Mouse (Mus musculus) cerebellum, adult 9-11 months (tissue): ENCODE data around the gene Arhgap24.

Experiments used
- DNase-seq: peaks from one replicate; pipeline ENCODE4 v3.0.0; 2022

The Arhgap24 gene

DNA sequence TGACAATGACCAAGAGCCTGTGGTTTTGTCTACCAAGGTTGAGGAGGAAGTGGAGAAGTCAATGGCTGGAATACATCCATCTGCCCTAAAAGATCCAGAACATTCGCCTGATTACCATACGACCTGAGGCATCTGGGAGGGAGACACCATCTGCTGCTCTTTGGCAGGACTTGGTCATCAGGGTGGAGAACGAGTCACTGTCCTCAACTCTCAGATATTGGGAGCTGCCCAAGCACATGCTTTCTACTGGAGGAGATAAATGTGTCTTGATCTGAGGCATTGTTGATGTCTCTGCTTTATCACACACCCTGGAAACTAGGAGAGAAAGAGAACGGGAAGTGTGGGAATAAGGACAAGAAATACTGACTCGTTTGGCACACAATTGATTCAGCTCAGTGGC lies 206.5 kb downstream of the Arhgap24 start:
- DNase-seq: peak; percentile 76

DNA sequence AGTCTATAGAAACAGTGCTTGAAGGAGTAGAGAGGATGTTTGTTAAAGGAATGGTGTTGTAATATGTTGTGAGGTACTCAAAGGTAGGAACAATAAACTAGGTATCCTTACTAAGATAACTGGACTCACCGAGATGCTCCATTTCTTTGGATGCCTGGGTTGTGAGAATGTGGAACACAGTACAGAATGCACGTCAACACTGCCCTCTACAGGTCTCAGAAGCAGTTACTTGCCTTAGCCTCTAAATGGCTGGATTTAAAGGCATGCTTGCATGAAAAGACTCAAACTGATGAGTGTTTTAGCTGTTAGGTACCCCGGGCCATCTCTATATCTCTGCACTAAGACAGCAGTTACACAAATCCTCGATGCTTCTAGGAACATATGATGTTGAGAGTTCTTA lies 211.3 kb downstream of the Arhgap24 start:
- DNase-seq: peak; percentile 37

DNA sequence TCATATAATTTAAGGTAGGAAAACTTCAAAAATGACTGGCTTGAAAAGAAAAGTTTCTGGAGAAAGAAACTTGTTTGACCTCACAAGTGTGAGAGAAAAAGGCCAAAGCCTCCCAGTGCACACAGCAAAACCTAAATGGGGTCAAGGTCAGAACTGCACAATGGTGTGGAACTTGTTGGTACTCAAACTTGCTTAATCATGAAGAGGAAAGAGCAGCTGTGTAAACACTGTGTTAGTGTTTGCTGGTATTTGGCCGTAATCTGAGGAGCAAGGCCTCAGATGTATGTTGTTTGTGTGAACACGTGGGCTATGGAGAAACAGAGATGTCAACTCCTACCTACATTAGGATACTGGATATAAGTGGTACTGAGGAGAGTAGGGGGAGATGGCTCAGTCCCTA lies 212.0 kb downstream of the Arhgap24 start:
- DNase-seq: no peak

DNA sequence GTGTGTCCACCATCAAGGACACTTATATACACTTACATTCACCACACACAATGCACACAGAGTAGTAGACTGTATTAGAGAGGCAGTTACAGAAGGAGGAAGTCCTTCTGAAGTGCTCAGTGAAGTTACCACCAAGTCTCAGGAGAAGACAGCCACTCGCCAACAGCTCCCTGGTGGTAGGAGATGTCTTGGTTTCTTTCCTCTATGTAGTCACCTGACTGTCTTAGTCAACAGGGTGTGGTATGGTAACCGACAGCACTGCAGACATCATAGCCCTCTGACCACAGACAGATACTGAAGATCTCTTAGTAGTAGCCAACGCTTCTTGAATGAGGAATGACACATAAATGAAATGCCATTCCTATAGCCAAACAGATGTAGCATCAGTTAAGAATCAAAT lies 212.7 kb downstream of the Arhgap24 start:
- no peak for DNase-seq

DNA sequence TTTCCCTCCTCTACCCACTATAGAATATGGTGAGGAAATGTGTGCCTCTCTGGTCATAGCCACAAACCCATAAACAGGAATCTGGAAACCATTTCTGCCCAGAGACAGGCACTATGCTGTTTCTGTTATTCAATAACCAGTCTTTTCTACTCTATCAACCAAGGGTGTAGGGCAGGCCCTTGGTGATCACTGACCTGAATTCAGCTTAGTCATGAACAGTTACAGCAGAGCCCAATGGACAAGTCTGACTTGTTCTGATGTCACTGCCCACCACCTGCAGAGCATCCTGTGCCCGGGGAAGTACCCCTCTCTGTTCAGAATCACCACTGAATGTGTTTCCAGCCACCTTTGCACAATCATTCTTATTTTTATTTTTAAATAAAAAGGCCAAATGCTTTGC lies 216.6 kb downstream of the Arhgap24 start:
- no peak for DNase-seq

DNA sequence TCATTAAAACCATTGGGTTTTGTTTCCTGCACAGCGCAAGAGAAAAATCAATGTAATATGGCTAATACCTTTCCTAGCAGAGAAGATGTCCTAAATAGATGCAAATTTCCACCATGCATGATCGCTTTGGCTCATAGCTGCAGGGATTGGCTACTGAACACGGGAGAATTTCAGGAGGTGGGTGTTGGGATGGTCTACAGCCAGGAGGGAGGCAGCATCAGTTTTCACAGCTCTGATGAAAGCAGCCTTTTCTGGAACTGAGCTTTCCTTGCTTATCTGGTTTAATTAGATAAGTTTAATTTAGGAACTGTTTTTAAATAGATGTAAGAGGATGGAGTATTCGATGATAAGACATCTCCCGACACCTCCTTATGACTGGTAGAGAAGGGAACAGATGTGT lies 217.2 kb downstream of the Arhgap24 start:
- DNase-seq: no peak

DNA sequence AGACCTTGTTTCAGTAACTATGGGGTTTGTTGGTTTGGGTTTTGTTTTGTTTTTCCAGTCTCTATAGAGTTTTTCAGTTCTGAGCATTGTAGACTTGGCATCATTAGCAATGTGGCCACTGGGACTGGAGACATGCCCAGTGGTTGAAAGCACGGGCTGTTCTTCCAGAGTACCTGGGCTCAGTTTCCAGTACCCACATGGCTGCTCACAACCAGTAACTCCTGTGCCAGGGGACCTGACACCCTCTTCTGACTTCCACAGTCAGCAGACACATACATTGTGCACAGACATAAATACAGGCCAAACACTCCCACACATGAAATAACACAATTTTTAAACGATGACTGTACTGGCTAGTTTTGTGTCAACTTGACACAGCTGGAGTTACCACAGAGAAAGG lies 217.7 kb downstream of the Arhgap24 start:
- no peak for DNase-seq

DNA sequence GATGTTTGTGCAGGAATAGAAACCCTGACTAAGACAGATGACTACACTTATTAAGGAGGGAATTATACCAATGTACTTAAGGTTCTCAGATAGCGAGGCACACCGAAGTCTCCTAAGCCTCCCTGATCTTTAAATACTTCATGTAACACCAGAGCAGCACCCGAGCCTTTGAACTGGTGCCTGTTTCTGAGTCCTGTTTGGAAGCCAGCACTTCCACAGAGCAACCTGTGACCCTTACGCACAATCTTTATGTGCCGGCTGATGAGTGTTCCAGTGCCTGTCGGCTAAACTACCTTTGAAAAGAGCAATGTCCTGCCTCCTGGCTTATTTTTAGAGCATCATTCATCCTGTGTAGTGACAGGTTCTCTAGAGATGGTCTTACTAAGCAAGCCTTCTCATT lies 221.4 kb downstream of the Arhgap24 start:
- no peak for DNase-seq

DNA sequence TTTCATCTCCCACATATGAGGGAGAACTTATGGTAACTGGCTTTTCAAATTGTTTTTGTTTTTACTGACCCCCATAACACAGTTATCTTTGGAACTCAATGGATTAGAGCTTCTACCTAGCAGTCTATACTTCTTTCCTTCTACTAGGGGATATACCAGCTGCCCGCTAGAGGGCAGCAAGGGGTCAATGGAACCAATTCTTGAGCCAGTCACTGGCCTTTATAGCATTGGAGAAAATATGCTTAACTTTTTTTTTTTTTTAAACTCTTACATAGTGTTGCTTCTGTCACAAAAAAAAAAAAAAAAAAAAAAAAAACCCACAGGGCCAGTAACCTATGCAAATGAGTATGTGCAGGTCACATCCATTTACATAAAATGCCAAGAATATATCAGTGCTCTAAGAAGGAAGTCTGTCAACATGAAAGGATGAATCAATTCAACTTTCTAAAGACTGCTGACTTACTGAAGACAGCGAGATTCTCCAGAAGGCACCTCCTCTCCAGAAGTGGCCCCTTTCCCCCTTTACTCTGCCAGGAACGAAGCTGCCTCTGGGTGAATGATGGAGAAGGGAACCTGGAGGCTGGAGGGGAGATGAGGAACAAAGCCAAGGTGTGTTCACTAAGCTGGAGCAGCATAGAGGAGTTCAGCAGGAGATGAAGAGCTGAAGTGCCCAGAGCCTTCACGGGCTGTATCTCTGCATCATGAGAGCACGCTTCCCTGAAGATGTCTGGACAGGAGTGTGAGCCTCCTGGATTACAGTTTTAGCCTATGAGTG lies 222.3 kb downstream of the Arhgap24 start:
- DNase-seq: peak; percentile 21

DNA sequence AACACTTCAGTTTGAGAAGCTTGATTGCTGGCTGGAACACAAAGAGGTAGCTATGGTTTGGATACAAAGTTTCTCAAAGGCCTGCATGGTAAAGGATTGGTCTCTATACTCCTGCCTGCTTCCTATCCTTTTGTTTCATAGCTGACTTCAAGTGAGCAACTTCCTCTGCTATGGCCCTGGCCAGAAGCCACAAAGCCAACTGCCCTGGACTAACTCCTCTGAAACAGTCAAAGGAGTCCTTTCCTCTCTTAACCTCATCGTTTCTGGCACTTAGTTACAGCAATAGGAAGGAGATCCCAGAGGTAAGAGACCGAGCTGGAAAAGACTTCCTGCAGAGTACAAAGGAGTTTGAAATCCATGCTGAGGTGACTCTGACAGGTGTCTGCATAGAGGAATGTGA lies 224.0 kb downstream of the Arhgap24 start:
- no peak for DNase-seq

DNA sequence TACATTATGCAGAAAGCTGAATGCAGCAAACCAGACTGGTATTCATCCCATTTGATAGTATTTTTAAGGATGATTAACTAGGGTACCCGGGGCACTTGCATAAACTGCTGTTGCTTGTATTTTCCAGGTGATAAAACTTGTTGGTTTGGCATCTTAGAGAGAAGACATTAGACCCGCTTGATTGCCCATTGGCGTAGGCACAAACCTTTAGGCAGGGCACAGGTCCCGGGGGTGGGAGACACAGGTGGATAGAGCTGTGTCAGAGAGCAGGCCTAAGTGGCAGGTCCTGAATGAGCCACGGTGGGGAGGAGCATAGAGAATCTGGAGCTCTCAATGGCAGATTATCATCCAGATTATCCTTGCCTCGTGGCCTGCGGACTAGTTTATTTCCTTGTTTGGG lies 229.1 kb downstream of the Arhgap24 start:
- DNase-seq: no peak

DNA sequence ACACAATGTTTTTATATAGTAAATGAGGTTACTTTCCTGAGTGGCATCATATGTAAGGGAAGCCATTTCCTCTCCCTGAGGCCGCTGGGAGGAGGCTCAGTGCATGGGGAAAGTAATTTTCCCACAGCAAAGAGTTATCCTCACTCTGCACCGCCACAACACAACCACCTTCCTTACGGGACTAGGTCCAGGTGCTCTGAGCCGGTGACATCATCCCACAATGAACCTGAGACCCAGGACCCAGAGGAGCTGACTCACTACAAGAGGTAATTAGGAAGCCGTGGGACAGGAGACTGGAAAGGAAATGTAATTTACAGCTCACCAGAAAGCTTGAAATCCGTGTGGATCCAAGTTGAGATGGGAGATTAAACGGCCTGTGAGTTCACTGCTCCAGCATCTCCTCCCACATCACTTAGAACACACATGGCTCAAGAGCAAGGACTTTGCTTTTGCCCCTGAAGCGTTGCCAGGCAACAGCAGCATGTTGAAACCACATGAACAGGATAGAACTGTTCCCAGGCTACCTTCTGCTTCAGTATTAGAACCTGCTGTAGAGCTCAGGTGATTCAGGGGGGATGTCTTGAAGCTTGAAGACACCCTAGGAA lies 238.3 kb downstream of the Arhgap24 start:
- no peak for DNase-seq

DNA sequence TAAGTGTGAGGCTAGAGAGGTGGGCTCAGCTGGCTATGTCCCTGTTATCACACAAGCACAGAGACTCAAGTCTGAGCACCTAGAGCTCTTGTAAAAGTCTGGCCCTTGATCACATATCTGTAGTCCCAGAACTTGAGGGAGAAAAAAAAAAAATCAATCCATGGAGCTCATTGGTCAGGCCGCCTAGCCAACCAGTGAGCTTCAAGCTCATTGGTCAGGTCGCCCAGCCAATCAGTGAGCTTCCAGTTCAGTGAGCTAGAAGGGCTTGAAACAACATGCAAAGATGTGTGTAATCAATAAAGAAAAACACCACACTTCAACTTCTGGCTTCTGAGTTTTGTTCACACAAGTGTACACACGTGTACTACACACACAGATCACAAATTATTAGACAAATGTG lies 242.4 kb downstream of the Arhgap24 start:
- DNase-seq: no peak

DNA sequence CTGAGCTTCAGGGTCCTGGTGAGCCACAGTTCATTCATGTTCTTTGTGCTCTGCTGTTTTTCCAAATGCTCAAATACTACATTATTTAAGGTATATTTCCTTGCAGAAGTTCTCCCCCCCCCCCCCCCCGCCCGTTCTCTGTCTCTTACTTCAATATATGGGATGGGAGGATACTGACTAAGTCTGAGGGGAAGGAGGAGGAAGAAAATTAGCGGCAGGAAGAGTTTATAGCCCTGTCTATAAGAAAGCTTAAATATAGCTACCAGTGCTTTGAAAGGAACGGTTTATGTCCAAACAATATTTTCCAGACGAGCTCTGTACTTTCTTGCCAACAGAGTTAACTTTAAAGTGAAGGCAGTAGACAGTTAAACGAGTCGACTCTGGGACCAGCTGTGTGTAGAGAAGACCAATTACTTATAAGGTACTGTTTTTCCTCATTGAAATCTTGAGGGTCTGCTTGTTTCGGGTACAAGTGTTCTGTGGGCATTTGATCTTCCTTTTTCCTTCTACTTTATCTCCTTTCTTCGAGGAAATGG lies 243.7 kb downstream of the Arhgap24 start:
- DNase-seq: no peak

DNA sequence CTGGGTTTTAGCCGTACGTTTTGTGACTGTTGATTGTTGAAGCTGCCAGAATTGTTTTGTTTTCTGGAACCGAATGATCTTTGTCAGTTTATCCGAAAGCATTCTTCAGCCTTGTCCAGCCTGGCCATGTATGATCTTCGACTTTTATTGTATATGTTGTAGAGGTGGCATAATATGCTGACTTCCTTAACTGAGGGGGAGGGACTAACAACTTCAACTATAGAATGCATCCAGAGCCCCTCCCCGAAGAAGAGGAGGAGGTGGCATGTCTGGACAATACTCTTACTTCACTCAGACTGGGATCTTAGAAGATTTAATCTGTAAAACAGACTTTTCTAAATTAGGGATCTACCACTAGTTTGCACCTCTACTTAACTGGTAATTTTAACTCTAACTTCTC lies 244.2 kb downstream of the Arhgap24 start:
- DNase-seq: no peak

DNA sequence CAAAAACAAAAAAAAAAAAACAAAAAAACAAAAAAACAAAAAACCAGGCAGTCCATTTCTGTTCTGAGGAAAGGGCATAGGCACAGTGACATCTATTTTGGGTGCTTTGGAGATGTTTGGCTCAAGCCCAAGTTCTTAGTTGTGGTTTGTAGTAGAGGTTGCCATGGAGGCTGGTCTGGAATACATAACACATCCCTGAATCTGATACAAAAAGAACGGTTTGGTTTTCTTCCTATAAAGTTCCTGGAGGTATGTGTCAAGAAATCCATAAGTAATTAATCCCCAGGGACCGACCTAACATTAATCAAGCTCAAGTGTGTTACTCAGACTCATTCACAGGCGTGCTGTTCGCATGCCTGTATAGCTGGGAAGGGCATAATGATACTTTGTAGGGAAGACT lies 245.8 kb downstream of the Arhgap24 start:
- no peak for DNase-seq

DNA sequence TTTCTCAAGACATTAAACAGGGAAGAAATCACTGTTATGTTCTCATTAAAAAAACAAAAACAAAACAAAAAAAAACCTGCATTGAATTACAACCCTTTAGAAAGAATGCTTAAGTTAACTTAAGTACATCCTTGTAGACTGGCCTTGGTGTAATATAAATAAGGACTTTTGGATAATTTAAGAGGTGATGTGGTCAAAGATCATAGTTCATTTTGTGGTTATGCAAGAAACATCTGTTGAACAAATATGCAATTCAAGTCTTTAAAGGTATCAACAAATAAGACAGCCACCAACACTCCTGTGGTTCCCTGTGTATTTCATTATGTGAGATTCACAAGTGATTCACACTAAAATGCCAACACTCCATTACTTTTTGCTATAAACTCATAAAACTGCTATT lies 247.3 kb downstream of the Arhgap24 start:
- DNase-seq: no peak

DNA sequence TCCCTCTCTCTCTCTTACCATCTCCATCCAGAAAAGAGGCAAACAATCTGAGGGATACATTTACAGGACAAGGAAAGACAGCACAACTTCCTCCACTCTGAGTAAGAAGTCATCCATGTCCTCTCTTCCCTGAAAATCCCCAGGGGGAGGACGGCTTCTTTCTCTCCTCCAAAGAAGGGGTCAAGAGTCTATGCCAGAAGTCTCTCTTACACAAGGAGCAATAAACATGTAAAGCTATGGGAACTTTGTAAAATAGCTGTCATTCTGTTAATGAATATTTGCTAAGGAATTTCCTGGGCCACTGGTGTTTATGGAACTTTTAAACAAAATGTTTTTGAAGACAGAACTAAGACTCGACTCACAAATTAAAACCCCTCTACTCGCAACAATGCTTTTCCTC lies 248.3 kb downstream of the Arhgap24 start:
- no peak for DNase-seq

DNA sequence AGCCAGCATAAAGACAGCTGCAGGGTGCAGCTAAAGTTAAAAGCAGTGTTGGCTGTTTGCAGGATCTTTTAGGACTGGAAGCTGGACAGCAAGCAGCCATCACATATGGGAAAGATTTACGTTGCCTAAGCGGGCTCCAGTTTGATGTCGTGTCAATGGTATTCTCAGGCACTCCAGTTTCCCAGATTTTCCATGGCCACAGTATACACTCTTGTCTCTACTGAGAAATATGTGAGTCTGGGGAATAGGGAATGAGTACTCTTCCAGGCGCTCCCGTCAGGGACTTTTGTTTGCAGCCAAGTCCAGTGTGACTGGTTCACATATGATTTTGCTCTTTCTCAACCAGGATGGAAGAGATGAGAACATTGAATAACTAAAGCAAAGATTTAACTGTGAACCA lies 254.9 kb downstream of the Arhgap24 start:
- DNase-seq: no peak

DNA sequence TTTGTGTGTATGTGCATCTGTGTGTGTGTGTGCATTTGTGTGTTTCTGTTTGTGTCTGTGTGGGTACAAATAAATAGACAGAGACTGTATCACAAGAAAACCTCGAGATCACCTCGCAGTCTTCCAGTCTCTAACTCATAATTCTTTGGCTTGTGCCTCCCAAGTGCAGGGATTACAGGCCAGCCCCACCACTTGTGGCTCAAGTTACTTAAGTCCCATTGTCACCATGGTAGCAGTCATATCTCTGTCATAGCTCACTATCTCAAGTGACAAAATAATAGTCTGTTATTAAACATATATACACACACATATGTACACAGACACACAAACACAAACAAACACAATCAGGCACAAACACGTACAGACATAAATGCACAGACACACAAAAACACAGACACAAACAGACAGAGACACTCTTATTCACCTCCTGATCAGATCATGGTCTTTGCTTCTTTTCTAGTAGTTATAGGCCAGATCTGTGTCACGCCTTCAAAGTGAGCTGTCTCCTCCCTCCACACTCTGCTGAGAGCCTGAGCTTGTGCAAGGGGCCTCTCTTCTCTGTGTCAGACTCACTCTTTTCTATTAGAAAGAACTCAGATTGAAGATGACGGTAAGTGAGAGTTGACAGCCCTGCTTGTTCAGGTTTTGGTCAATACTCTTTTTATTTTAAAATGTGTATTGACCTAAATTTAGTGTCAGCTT lies 261.5 kb downstream of the Arhgap24 start:
- no peak for DNase-seq

DNA sequence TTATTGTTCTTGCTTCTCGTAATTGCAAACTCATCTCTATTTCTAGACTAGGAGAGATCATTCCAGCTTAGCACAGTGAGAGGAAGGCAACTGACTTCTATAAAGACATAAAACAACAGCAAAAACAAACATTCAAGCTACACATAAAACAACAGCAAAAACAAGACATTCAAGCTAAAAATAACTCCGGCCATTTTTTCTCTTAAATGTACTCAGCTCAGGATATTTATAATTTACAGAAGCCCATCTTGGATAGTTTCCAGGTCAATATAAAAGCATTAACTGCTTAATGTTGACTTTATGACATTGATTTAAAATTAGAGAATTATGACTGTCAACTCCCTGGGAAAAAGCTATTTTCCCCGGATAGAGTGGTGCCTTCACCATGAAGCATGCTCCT lies 262.2 kb downstream of the Arhgap24 start:
- DNase-seq: no peak

DNA sequence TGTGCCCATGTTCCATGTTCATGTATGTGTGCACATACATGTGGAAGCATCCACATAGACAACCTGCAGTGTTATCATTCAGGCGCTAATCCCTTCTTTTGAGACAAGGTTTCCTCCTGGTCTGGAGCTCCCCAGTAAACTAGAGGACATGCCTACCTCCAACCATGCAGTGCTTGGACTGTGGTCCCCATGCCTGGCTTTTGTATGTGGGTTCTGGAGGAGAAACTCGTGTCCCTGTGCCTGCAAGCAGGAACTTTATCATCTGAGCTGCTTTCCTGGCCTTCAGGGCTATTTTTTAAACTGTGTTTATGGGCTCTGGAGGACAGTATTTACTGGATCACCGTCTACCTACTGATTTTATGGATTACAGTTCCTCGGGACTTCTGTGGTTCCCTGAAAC lies 262.9 kb downstream of the Arhgap24 start:
- DNase-seq: no peak

DNA sequence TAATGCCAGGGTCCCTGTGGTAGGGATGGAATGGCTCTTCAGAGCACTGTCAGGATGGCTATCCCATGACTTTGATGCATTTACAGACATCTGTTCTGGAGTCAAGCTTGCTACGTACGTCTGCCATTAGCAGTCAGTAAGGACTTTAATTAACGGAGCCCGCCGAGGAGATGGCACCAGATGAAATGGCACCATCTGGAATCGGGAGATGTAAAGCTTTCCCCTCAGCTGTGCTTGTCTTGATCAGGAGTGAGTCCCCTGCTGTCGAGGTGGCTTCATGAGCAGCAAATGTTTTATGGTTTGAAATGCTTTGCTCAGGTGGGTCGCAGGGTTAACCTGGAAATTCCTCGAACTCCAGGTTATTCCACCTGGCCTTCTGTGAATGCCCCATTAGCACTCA lies 267.0 kb downstream of the Arhgap24 start:
- DNase-seq: no peak

DNA sequence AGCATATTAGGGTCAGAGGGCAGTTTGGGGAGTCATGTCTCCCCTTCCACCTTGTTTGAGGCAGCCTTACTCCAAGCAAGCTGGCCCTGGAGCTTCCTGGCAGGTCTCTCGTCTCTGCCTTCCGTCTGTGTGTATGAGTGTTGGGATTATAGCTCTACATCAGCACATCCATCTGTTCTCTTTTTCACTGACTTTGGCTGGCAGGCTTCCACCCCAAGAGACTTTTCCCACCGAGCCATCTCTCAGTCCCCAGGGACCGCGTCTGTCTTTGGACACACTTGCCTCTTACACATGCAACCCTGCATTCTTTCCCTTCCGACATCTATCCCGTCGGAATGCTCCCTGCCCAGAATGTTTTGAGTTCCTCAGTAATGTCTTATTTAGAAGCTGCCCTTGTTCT lies 267.8 kb downstream of the Arhgap24 start:
- DNase-seq: no peak
